Mouse (Mus musculus) layer of hippocampus, postnatal 10 days (tissue): ENCODE measurements around the gene 4930562C15Rik. TPM values are rescaled to one million over a fixed set of nuclear protein-coding genes. Genes with fewer than 3 reads are reported as not detected.

Experiments
- DNase-seq, 2 experiments: peaks; one replicate each; pipeline ENCODE4 v3.0.0; 2021; ENCODE audit warnings: low spot score in 2 of 2
- total RNA-seq, 2 experiments: library from RNA; stranded (reverse); gene quantifications; 2 replicates each; pipeline ENCODE4 v1.2.3; 2021

The 4930562C15Rik gene
- total RNA-seq, 2 experiments from 2014 or later: not detected

DNA sequence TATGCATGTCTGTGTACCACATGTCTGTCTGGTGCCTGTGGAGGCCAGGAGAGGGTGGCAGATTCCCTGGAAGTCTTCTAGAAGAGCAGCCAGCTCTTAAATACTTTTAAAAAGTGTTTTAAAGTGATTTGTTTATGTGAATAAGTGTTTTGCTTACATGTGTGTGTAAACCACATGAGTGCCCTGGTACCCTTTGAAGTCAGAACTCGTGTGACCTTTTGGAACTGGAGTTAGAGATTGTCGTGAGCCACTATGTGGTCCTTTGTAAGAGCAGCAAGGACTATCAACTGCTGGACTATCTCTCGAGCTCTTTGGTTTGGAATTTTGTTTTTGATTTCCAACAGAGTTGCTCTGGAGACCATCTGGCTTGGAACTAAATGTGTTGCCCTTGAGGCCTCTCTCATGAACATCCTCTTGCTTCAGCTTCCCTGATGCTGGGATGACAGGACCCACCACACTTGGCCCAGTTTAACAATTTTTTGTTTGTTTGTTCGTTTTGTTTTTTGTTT, 55.0 kb downstream of the 4930562C15Rik start:
- DNase-seq: no peak

DNA sequence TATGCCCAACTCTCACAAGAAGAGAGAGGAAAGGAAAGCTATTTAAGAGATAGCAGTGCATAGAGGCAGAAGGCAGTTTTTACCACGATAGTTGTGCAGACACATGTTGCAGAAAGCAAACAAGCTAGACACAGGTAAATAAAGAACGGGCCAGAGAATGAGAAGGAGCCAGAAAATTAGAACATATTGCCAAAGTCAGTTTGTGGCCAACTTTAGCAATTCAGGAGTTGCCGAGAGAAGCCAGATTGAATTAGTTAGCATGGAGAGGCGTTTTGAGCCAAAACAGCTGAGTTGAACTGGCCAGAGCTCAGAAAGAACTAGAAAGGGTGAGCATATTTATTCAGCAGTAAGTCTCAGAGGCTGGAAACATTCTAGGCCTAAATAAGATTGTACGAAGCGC, 57.0 kb downstream of the 4930562C15Rik start:
- DNase-seq: no peak

DNA sequence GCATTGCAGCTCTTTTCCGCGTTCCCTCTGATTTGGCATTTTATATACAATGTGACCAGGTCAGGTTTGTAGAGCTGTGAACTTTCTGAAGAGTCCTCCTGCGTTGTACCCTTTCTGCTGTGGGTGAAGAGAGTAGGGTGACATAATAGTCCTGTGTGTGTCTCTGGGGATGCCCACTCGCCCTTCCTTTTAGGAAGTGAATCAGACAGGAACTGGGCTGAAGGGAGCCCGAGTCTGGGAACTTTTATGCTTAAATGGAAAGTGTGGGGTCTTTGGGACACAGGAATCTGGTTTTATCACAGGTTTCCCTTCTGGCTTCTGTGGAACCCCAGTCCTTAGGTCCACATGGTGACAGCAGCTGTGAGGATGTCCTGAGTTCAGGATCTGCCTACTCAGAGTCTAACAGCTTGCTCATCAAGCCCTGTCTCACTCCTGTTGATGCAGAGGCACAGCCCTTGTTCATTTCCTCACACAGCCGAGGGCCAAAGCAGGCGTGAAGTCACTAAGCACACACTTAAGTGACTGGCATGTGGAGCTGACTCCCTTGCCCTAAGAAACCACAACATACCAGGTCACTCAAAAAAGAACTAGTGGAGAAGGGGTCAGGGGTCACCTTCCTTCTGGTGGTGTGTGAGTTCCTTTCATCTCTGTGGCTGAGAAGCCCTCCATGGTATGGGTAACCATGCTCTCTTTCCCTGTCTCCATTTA, 59.1 kb downstream of the 4930562C15Rik start:
- no peak for DNase-seq

DNA sequence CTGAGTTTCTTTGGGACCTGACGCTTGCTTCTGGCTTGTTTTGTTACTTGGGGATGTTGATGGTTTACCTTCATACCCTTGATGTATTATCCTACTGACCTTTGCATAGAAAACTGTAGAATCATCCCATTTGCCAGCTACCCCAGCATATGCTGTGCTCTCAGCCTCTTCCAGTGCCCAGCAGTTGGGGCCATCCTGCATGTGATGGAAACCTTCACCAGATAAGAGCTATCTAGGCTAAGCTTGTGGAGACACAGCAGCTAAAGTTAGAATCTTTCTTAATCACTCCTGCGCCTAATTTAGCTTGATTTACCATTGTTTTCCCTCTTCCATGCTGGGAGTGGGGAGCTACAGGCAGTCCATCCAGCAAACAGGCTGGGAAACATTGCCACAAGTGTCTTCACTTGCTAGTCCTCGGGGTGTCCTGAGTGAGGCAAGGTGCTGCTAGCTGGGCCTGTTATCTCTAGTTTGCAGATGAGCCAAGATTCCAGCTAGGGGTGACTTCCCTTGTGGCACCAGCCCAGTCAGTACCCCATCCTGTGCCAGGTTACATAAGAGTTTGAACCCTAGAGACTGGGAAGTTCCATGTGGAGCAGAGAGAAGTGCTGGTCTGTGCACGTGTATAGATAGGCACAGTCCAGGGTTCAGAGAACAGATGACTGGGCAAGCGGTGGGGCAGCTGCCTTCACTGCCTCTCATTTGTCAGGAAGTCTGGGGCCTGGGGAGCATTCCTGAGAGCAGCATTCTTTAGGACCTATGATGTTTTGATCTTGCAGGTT, 61.2 kb downstream of the 4930562C15Rik start:
- no peak for DNase-seq

DNA sequence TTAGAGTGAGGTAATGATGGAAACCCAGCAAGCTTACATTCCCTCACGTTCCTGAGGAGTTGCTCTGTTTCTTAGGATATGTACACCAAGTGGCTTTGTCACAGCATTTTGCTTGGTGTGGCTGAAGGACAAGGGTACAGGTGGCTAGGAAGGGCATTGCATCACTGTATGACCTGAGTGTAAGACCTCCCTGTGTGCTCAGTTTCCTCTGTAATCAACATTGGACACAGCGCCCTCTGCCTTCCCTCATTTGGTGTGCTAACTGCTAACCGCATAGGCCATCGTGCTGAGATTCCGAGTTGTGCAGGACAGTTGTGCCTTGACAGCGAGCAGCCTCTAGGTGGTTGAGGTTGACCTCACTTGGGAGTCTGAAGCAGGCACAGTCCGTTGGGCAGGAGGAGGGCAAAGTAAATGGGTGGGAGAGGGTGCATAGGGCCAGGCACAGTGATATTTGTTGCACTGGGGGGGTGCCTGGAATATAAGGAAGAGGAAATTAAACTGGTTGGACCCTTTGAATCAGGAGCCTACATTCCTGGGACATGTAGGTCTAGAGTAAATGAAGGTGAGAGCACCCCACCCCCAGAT, 62.0 kb downstream of the 4930562C15Rik start:
- no peak for DNase-seq

DNA sequence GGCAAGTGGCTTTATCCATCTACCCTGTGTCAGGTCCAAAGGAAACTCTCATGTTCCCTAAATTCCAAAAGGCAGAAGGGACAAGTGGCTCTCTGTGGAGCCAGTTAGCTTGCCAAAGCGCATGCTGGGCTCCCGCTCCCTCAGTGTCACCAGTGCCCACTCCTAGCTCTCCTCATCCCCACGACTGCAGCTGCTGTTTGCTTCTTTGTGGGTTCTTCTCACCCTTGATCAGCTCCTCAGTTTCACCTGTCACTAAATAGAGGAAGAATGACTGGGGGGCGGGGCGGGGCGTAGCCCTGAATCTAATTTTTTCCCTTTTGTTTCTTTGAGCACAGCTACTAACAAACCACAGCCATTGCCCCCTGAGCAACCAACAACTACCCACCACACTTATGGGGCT, 63.7 kb downstream of the 4930562C15Rik start:
- no peak for DNase-seq

DNA sequence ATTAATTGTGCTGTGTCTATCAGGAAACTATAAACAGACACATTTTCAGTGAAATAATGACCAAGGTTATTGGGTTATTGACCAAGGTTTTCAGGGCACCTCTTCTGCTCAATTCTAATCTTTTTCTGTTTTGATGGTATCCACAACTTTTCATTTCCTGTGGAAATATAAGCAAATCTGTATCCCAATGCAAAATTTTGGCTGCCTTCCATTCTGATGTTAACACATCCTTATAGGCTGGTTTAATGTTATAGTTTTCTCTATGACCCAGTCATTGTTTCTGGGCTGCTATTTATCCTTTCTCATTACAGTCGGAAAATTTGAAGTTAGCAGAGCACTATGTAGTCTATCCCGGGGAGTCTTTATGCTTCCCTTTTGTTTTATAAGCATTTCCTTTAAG, 64.5 kb downstream of the 4930562C15Rik start:
- DNase-seq: no peak

DNA sequence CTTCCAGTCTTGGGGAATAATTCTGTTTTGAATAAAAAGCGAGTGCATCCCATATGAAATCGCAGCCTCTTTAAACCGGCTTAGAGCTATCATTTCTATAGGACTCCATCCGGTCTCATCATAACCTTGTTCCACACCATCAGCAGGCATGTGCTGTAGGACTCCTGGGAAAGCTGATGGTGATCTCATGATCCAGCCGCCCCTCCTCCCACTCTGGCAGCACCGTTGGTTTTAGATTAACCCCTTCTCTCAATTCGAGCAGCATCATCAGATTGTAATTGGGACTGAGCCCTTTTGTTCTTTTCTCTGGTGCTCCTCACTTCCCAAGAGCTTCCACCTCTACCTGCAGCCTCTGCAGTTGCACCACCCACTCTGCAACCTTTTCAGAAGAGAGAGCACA, 66.0 kb downstream of the 4930562C15Rik start:
- DNase-seq: no peak

DNA sequence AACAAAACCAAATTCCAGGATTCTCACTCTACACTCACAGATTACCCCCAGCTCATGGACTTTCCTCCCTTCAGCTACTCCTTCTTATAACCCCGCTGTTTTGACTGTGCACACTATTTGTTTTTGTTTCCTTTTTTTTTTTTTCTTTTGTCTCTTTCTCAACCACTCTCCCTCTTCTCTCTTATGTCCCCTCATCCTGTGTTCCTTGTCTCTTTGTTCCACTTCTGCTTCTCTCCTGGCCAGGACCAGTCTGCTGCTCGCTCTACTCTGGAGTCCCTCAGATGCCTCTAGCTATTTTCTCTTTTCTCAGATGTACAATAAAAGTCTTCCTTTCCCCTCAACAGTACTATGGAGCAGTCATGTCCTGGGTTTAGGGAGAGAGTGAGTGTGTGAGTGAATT, 67.2 kb downstream of the 4930562C15Rik start:
- DNase-seq: no peak

DNA sequence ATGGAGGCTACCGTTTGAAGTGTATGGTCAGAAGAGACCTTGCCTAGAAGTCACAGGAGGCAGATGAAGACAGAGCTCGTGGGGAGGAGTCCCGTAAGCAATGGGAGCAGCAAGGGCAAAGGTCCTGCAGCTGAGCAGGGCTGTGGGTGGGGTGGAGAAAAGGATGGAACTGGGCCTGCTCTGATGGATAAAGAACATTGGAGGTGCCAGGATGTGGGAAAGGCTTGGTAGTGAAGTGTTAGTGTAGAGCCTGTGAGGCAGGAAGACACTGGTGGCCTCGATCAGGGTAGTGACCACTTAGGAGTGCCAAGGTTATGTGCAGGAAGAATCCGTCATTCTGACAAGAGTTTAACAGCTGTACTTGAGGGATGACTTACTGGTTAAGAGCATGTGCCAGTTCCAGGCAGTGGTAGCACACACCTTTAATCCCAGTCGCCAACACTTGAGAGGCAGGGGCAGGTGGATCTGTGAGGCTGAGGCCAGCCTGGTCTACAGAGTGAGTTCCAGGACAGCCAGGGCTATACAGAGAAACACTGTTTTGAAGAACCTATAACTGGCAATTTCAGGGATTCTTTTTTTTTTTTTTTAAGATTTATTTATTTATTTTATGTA, 68.4 kb downstream of the 4930562C15Rik start:
- DNase-seq: no peak

DNA sequence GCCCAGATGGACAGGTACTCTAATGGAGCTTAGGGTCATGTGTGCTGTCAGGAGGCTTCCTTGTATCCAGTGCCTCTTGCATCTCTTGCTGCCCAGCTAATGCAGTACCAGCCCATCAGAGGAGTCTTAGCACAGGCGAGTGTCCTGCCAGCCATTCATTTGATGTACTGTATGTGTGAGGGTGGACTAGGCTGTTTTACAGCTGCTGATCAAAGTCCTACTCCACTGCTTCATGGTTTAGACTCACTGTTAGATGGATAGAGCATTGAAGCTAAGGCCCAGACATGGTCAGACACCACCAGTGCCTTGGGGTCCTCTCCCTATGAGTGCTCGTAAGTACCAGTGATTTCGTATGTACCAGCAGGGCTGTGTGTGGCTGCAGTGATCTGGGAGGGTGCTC, 69.7 kb downstream of the 4930562C15Rik start:
- no peak for DNase-seq

DNA sequence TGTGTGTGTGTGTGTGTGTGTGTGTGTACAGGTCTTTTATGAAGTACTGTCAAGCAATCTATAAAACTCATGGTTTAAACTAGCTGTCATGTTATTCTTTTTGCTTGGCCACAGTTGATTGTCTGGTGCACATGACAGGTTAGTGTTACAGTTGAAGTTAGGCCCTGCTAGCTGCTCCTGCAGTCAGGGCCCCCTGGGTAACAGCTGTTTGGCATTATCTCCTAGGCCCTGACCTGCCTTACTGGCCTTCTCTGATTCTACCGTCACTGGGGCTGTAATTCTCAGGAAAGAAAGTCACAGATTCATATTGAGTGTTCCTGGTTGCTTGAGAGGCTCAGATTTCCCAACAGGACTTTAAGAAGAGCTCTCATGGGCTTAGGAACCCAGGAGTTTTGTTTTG, 70.4 kb downstream of the 4930562C15Rik start:
- no peak for DNase-seq

DNA sequence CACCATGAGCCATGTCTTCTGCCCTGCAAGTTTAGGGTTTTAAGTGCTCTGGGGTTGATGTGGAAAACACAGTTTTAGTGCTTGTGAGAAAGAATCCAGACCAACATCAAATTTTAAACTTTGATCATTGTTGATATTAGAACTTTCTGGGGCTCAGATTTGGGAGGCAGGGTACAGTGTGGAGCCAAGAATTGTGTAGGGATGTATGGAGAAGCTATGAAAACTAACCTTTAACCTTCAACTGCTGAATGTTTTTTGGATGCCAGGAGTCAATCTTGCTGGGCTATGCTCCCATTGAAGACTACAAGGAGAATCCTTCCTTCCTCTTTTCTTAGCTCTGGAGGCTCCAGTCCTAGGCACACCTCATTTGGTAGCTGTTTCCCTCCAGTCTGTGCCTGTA, 71.3 kb downstream of the 4930562C15Rik start:
- DNase-seq: no peak

DNA sequence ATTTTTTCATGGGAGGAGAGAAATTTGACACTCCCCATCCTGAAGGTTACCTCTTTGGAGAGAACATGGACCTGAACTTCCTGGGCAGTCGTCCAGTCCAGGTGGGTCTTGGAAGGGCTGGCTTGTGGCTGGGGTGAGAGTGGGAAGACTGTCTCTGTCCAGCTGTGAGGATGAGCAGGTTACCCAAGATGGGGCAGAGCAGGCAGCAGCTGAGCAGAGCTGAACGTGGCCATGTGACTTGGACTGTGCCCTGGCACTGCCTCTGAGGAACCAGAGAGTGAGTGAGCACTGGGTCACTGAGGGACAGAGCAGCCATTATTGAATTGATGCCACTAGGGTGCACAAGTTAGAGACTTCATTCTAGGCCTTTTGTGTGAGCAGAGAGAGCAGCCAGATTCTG, 72.2 kb downstream of the 4930562C15Rik start:
- no peak for DNase-seq

DNA sequence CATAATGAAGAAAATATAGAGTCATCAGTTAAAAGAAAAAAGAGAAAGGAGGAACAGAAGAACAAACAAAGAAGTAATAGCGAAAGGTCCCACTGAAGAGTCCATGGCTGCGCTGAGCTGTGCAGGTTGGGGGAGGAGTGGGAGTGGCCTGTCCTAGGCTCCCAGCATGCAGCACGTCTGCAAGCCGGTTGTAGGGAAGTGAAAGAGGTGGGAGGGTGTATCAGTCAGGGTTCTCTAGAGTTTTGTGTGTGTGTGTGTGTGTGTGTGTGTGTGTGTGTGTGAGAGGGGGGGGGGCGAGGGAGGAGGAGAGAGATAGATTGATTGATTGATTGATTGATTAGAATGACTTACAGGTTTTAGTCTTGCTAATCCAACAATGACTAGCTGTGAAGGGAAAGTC, 72.8 kb downstream of the 4930562C15Rik start:
- no peak for DNase-seq

DNA sequence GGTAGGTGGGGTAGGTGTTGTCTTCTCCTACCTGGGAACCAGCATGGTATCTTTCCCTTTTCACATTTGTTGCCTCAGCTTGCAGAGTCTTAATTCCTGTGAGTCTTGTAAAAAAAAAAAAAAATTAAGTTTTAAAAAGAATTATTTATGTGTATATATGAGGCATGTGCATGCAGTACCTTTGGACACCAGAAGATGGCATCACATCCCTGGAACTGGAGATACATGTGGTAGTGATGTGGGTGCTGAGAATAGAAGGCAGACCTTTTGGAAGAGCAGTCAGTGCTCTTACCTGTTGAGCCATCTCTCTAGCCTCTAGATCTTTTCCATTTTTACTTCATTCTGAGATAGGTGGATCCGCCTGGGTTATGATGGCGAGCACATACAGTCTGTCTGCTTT, 74.5 kb downstream of the 4930562C15Rik start:
- no peak for DNase-seq

DNA sequence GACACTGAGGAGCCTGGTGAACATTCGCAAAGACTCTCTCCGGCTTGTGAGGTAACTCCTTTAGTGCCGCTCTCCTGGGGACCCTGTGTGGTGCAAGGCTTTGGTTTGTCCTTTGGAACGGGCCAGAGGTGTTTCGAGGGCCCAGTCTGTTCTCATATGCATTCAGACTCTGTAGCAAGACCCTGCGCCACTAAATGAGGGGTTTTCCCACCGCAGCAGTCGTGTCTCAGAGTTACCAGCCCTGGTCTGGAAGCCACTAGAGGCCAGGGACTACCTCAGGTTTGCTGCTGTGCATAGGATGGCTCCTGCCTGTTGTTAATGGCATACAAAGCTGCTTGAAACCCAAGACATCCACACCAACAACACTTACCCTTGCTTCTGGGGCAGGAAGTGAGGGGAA, 75.5 kb downstream of the 4930562C15Rik start:
- no peak for DNase-seq

DNA sequence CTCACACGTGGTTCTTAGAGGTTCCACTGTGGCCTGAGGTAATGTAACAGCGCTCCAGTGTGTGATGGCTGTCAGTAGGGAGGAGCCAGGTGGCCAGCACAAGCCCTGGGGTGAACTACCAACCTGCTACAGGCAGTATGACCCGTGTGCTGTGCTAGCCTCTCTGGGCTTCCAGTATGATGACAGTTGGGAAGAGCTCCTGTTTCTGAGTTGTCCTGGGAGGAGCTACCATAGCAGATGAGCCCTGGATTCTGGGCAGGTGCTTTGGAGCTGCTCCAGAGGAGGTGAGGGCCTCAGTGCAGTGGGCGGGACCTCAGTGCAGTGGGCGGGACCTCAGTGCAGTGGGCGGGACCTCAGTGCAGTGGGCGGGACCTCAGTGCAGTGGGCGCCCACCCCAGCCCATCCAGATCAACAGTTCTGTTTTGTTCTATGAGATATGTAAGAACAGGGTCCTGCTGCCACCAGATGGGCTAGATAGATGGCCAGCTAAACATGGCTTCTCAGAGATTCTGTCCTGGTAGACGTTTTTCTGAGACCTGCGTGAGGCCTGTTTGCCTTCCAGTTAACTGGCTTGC, 76.9 kb downstream of the 4930562C15Rik start:
- DNase-seq: no peak

DNA sequence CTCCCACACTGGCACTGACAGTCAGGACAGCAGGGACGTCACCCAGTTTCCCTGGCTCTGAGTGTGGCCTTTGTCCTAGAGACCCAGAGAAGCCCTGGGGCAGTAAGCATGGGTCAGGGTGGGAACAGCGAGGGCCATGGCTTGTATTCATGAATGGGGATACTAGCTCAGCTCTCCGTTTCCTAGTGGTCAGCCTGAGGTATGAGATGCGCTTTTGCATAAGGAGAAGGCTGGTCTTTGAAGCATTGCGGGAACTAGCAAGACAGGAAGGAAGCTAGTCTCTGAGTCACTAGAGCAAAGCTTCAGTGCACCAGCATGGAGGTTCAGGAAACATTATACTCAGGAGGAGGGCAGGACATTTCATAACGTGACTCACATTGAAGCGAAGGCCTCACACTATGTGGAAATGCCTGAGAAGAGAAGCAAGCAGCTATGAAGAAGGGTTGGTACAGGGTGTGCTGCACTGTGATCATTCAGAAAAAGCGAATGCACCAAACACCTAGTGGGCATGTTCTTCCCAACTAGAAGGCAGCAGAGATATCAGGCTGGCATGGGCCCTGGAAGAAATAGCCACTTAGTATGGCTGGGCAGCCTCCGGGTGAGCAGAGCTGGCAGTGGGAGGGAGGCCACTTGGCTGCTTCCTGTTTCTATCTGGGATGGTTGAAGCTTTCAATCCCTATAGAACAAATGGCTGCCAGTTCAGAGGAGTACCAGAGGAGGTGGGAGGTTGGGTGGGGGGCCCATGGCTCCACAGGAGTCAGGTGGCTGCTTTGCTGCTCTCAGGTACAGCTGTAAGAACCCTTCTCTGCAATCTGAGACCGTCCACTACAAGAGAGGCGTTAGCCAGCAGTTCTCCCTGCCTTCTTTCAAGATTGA, 77.9 kb downstream of the 4930562C15Rik start:
- DNase-seq: no peak
